Mouse (Mus musculus): Measurements from ENCODE around the gene Tbrg1. TPM values are rescaled to one million over a fixed set of nuclear protein-coding genes. Genes with fewer than 3 reads are reported as not detected.

Tbrg1 gene
- polyA plus RNA-seq, 1 experiment from 2014 or later: 65.9 TPM

DNA sequence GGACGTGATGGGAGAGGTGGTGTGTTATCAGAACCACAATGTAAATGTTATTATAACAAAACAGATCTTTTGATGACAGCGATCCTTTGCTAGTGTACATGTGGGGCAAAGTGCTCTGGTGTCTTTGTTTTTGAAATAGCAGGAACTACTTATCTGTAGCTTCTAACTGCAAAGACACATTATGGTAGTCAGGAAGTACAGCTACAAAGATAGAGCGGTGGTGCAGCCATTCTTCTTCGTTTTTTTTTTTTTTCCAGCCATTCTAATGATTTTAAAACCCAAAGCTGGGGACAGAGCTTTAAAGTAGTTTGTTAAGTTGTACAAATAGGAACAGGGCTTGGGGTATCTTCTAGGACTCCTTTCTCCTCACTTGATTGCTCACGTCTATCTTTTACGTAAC lies 2.3 kb upstream of the Tbrg1 start:
- no peaks in the 10 kb centered on the region for H3K9me3 ChIP-seq (replicated peaks)
- no peaks in the 10 kb centered on the region for H3K27me3 ChIP-seq
- H3K36me3 ChIP-seq: peaks cover 1% of the 10 kb centered on the region; the same call in 1 of the 2 replicates
- no peak overlapping the region for H3K27ac ChIP-seq
- H3K4me2 ChIP-seq: no peak overlapping the region
- ATAC-seq (ENCODE audit: low read depth): no peak
- no peak overlapping the region for H3K4me3 ChIP-seq (replicated peaks)
- no peak for DNase-seq
- peaks cover 14% of the 10 kb centered on the region for H3K4me1 ChIP-seq (replicated peaks)
- H3K9ac ChIP-seq: no peak overlapping the region
- WGBS (ENCODE audit: insufficient replicate concordance): 61% methylated on average over 6 of the region's 6 CpGs

DNA sequence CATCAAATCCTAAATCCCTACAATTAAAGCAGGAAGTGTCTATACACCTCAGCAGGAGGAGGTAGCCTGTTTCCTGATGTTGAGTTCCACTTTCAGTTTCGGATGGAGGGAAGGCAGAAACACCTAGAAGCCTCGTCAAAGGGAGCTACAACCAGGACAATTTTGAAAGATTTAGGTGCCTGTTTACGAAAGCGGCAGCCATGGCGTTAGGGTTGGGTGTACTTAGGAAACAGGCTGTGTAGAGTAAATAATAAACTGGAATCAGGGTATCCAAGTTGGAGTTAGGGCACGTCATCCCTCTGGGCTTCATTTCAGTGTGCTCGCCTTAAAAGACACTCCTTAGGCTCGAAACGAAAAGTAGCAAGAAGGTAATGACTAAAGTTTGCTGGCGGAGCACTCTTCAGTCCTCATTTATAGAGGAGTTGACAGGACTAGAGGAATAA lies 652 bp downstream of the Tbrg1 start:
- peaks cover 28% of the 10 kb centered on the region for H3K36me3 ChIP-seq
- H3K9ac ChIP-seq: peak overlapping the region; percentile 85
- DNase-seq (peak; percentile 5), ATAC-seq (ENCODE audit: low read depth) (peak; percentile 24)
- H3K27me3 ChIP-seq: no peaks in the 10 kb centered on the region
- peak overlapping the region; percentile 69 for H3K4me2 ChIP-seq
- H3K9me3 ChIP-seq (replicated peaks): no peaks in the 10 kb centered on the region
- H3K4me1 ChIP-seq (replicated peaks): peaks cover 14% of the 10 kb centered on the region
- 1% methylated on average over 10 of the region's 10 CpGs for WGBS (ENCODE audit: insufficient replicate concordance)
- peak overlapping the region; percentile 85 for H3K27ac ChIP-seq
- peak overlapping the region; percentile 84 for H3K4me3 ChIP-seq (replicated peaks)

DNA sequence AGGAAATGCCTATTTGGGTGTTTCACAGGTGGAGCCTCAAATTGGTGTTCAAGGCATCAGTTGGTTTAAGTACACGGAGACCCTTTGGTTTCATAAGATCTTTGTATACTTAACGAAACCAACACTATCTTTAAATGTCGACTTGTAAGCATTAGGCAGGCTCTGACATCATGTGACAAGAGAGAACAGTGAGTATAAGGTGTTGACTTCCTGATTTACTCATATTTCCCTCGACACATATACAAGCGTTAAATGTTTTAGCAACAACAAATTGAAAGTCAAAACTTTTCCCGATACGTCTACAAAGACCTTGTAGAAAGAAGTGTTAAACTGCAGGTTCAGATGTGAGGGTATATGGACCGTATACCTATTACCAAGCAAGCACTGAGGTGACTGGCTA lies 1.2 kb downstream of the Tbrg1 start:
- WGBS (ENCODE audit: insufficient replicate concordance): 34% methylated on average over 8 of the region's 8 CpGs
- ATAC-seq (ENCODE audit: low read depth): no peak

DNA sequence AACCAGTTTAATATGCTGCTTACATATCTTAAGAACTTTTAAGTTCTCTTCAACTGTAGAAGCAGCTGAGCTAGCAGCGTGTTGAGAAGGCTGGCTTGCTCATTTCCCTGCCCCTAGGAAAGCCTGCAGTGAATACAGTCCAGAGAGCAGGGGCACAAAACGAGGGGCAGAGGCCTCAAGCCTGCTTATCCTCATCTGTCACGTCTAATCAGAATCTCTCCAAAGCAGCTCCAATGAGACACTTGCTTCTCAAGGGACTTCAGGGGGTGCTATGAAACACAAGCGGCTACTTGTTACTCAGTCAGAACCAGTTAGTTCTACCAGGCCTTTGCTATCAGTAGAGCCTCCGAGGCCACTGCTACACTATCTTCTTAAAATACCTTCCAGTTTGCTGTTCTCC lies 3.3 kb downstream of the Tbrg1 start:
- Histone ChIP-seq H3K9ac (no peak overlapping the region), H3K9me3 (replicated peaks) (no peaks in the 10 kb centered on the region), H3K36me3 (peaks cover 54% of the 10 kb centered on the region), H3K27me3 (no peaks in the 10 kb centered on the region), H3K4me1 (replicated peaks) (peaks cover 14% of the 10 kb centered on the region), H3K27ac (no peak overlapping the region), H3K4me3 (replicated peaks) (no peak overlapping the region), H3K4me2 (no peak overlapping the region)
- WGBS (ENCODE audit: insufficient replicate concordance): 70% methylated on average over 5 of the region's 5 CpGs
- ATAC-seq (ENCODE audit: low read depth): no peak
- no peak for DNase-seq

More for the DNA sequence above, 1.2 kb downstream of the Tbrg1 start:
- Histone ChIP-seq H3K36me3 (peaks cover 33% of the 10 kb centered on the region), H3K9ac (peak overlapping the region; percentile 85), H3K4me2 (peak overlapping the region; percentile 69), H3K9me3 (replicated peaks) (no peaks in the 10 kb centered on the region), H3K27me3 (no peaks in the 10 kb centered on the region), H3K4me1 (replicated peaks) (peaks cover 14% of the 10 kb centered on the region), H3K4me3 (replicated peaks) (peak overlapping the region; percentile 84), H3K27ac (peak overlapping the region; percentile 85; the same call in 1 of the 2 replicates)
- no peak for DNase-seq

DNA sequence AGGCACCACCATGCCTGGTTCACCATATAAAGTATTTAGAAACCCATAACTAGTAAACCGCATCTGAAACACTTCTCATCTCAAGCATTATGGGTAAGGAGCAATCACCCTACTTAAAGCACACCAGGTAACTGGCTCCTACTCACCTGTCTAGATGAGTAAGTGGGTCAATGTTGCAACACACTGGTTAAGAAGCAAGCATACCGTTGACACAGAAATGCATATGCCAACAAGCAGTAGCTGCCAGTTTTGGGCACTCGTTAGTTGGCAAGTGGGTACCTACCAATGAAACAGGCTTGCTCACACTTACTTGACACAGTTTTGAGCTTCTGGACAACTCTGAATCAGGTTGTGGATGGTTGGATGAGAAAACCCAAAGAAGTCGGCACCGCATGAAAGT lies 6.5 kb downstream of the Tbrg1 start:
- Histone ChIP-seq H3K4me2 (no peak overlapping the region), H3K4me3 (replicated peaks) (no peak overlapping the region), H3K36me3 (peaks cover 80% of the 10 kb centered on the region), H3K9me3 (replicated peaks) (no peaks in the 10 kb centered on the region), H3K9ac (no peak overlapping the region), H3K27ac (no peak overlapping the region), H3K4me1 (replicated peaks) (peaks cover 6% of the 10 kb centered on the region), H3K27me3 (no peaks in the 10 kb centered on the region)
- 81% methylated on average over 5 of the region's 5 CpGs for WGBS (ENCODE audit: insufficient replicate concordance)
- ATAC-seq (ENCODE audit: low read depth) (no peak), DNase-seq (no peak)

DNA sequence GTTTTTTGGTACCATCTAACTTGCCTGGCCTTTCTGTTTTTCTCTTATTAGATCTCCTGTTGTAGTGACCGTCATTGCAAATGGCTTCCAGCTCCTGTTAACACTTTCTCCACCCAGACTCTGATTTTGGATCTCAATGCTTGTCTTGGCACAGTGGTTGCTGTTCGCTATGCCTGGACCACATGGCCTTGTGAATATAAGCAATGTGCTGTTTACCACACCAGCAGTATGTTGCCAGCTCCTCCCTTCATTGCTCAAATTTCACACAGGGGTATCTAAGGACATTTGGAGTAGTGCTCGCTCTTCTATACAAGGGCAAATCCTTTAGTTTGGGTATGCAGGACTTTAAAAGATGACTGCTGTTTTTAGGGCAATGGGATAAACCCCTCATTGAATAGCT lies 10.9 kb downstream of the Tbrg1 start:
- H3K27me3 ChIP-seq: no peaks in the 10 kb centered on the region
- H3K9ac ChIP-seq: no peak overlapping the region
- H3K4me3 ChIP-seq (replicated peaks): no peak overlapping the region
- no peaks in the 10 kb centered on the region for H3K9me3 ChIP-seq (replicated peaks)
- no peaks in the 10 kb centered on the region for H3K4me1 ChIP-seq (replicated peaks)
- H3K4me2 ChIP-seq: no peak overlapping the region
- DNase-seq (no peak), ATAC-seq (ENCODE audit: low read depth) (no peak)
- no peak overlapping the region for H3K27ac ChIP-seq
- peaks cover 50% of the 10 kb centered on the region for H3K36me3 ChIP-seq
- WGBS (ENCODE audit: insufficient replicate concordance): 87% methylated on average over 3 of the region's 3 CpGs

DNA sequence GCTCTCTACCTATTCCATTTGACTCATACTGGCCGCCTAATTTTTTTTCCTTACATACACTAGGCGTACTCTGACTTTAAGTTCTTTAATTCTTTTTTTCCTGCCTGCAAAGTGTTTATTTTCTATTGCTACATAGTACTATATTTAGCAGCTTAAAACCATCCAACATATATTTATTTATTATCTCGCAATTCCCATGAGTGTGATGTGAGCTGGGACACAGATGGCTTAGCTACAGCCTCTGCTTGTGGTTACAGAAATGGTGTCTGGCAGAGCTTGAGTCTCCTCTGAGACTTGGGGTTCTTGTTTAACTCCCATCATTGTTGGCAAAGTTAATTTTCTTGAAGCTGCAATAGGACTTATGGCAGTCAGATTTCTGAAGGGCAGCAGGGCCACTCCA lies 18.4 kb downstream of the Tbrg1 start:
- ATAC-seq (ENCODE audit: low read depth) (no peak), DNase-seq (no peak)
- Histone ChIP-seq H3K36me3 (no peaks in the 10 kb centered on the region), H3K9ac (no peak overlapping the region), H3K4me2 (no peak overlapping the region), H3K9me3 (replicated peaks) (no peaks in the 10 kb centered on the region), H3K27ac (no peak overlapping the region), H3K27me3 (no peaks in the 10 kb centered on the region), H3K4me1 (replicated peaks) (no peaks in the 10 kb centered on the region), H3K4me3 (replicated peaks) (no peak overlapping the region)
- 68% methylated on average over 3 of the region's 3 CpGs for WGBS (ENCODE audit: insufficient replicate concordance)

DNA sequence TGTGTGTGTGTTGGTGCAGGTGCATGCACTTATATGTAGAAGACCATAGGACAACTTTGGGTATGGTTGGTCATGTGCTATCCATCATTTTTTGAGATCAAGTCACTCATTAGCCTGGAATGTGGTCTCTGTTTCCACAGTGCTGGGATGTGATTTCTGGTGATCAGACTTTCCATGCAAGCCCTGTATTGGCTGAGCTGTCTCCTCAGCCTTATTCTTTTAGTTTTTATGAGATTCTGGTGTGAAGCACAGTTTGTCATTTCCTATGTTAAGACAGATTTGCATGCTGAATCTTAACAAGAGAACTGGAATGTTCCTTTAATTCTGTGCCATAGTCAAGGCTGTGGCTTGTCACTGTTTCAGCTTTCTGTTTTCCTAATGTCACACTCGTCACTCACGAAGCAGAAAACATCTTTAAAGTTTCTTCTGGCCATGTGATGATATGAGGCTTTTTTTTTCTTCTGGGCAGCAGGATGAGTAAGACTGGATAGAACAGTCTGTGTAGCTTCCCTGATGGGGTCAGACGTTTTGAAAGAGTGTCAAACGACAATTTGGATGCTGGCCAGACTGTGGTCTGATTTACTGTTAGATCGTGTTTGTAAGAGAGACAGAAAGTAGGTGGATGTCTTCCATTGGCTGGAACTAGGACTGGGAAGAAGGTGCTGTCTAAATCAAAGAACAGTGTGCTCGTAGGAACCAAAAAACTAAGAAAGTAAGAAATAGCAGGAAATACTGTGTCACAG lies 20.1 kb downstream of the Tbrg1 start:
- Histone ChIP-seq H3K36me3 (no peaks in the 10 kb centered on the region), H3K4me3 (replicated peaks) (no peak overlapping the region), H3K9me3 (replicated peaks) (no peaks in the 10 kb centered on the region), H3K9ac (no peak overlapping the region), H3K27ac (no peak overlapping the region), H3K4me1 (replicated peaks) (no peaks in the 10 kb centered on the region), H3K27me3 (no peaks in the 10 kb centered on the region), H3K4me2 (no peak overlapping the region)
- ATAC-seq (ENCODE audit: low read depth): no peak
- 47% methylated on average over 6 of the region's 6 CpGs for WGBS (ENCODE audit: insufficient replicate concordance)
- no peak for DNase-seq

DNA sequence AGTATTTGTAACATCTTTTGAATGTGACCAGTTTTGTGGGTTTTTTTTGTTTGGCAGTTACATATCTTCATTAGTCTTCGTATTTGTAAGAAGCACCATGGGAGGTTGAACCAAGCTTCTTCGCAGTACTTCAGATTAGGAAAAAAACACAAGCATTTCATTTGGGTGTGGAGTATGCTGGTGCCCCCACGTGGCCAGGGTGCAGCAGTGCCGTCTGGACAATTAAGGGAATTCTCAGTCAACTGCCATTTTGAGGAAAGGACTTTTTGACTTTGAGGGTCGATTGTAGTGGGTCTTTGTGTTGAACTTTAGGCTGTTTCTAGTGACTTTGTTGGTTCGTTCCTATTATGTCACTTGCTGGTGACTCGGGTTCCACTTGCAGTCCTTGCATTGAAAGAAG lies 20.8 kb downstream of the Tbrg1 start:
- no peak overlapping the region for H3K27ac ChIP-seq
- H3K36me3 ChIP-seq: no peaks in the 10 kb centered on the region
- H3K4me1 ChIP-seq (replicated peaks): no peaks in the 10 kb centered on the region
- H3K4me3 ChIP-seq (replicated peaks): no peak overlapping the region
- no peak overlapping the region for H3K9ac ChIP-seq
- 13% methylated on average over 7 of the region's 7 CpGs for WGBS (ENCODE audit: insufficient replicate concordance)
- H3K27me3 ChIP-seq: no peaks in the 10 kb centered on the region
- no peaks in the 10 kb centered on the region for H3K9me3 ChIP-seq (replicated peaks)
- DNase-seq (peak; percentile 19), ATAC-seq (ENCODE audit: low read depth) (no peak)
- H3K4me2 ChIP-seq: no peak overlapping the region

DNA sequence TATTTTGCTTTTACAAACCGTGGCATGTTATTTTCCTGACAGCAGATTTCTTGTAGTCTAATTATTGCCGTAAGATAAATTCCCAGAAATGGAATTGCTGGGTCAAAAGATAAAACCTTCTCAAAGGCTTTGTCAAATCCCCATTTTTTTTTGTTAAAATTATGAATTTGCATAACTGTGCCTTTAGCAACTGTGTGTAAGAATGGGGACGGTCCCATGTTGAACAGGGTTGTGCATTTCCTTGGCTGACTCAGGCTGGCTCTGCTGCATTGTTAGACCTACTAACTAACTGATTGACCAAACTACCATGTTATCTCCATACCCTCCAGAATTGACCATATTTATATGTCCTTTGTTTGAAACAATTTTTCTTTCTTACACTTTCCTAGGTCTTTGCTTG lies 22.8 kb downstream of the Tbrg1 start:
- ATAC-seq (ENCODE audit: low read depth) (no peak), DNase-seq (no peak)
- H3K9ac ChIP-seq: no peak overlapping the region
- WGBS (ENCODE audit: insufficient replicate concordance): 79% methylated on average over 3 of the region's 3 CpGs
- H3K27ac ChIP-seq: no peak overlapping the region
- no peak overlapping the region for H3K4me3 ChIP-seq (replicated peaks)
- no peak overlapping the region for H3K4me2 ChIP-seq
- H3K36me3 ChIP-seq: no peaks in the 10 kb centered on the region
- no peaks in the 10 kb centered on the region for H3K9me3 ChIP-seq (replicated peaks)
- no peaks in the 10 kb centered on the region for H3K27me3 ChIP-seq
- H3K4me1 ChIP-seq (replicated peaks): no peaks in the 10 kb centered on the region

DNA sequence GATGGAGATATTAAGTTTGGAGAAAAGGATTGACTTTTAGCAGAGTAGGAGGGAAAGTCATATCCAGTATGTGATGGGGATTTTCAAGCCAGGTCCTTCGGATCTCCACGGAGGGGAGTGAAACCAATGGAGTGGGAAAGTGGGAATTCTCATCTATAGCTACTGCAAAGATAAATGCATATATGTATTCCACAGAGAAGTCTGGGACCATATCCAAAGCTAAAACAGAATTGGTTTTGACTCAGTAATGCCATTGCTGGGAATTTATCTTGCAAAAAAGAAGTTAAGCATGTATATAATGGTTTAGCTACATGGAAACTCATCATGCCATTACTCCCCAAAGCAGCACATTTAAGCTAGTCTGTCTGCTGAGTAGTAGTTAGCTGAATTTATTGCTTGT lies 24.8 kb downstream of the Tbrg1 start:
- 81% methylated on average over 2 of the region's 2 CpGs for WGBS (ENCODE audit: insufficient replicate concordance)
- Histone ChIP-seq H3K27me3 (no peaks in the 10 kb centered on the region), H3K9me3 (replicated peaks) (no peaks in the 10 kb centered on the region), H3K4me1 (replicated peaks) (no peaks in the 10 kb centered on the region), H3K9ac (no peak overlapping the region), H3K4me2 (no peak overlapping the region), H3K36me3 (no peaks in the 10 kb centered on the region), H3K27ac (no peak overlapping the region), H3K4me3 (replicated peaks) (no peak overlapping the region)
- no peak for ATAC-seq (ENCODE audit: low read depth)
- DNase-seq: no peak

DNA sequence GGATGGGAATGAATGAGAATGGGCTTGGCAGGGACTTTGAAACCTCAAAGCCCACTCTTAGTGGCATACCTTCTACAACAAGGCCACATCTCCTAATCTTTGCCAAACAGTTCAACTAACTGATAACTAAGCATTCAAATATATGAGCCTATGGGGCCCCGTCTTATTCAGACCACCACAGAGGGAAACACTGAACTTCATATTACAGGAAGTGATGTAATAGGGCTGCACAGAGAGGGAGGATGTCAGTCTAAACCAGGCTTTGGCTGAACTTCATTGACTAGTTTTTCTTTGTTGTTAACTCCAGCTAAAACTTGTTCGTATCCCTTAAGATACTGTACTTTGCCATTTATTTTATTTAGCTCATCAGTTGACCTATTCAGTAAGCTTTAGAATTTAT lies 27.2 kb downstream of the Tbrg1 start:
- Histone ChIP-seq H3K4me2 (no peak overlapping the region), H3K4me3 (replicated peaks) (no peak overlapping the region), H3K4me1 (replicated peaks) (peaks cover 3% of the 10 kb centered on the region; the same call in 1 of the 2 replicates), H3K27me3 (no peaks in the 10 kb centered on the region), H3K36me3 (no peaks in the 10 kb centered on the region), H3K9me3 (replicated peaks) (no peaks in the 10 kb centered on the region), H3K27ac (no peak overlapping the region), H3K9ac (no peak overlapping the region)
- WGBS (ENCODE audit: insufficient replicate concordance): 55% methylated on average over 2 of the region's 2 CpGs
- DNase-seq (no peak), ATAC-seq (ENCODE audit: low read depth) (no peak)
